Mouse (Mus musculus) spleen, postnatal 10 days (tissue): Measurements from ENCODE around the gene E2f8.

Experiments
- DNase-seq, 2 experiments: peaks; one replicate each; pipeline ENCODE4 v3.0.0; 2021 to 2022; ENCODE audit warnings: low spot score in 2 of 2

E2f8 gene

DNA sequence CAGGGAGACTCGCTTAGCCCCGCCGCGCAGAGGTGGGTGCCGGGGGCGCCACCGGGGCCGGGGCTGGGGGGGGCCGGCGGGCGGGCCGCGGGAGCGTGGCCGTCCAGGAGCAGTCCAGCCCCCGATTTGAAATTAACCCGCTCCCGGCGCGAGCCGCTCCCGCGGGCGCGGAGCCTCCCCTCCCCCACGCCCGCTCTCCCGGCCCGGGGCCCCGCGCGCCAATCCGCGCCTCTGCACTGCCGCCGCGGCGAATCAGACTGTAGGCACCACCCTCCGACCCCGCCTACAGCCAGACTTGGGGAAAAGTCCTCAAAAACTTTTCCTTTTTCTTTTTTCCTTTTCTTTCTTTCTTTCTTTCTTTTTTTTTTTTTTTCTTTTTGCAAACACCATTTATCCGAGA, at the start of gene E2f8:
Gene E2f8 (minus strand): TSS at position 111 of the 400 bp plus-strand sequence.
- DNase-seq, result peak; percentile 77 to 89

DNA sequence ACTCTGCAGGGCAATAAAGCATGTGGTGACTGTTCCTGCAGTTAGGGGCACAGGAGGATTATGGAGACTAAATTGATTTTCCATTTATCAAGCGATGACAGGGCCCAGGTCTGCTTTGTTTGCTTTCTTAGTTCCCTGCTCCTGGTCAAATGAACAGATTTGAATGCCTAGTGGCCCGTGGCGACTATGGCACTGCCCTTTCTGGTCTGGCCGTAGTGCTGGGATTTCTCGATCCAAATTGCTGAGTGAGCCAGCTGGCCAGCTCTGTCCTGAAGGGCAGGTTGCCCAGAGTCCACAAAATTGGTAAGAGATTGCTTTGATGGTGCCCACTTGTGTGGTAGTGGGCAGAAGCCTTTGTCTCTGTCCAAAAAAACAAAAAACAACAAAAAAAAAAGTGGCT, 49.0 kb upstream of the E2f8 start:
- no peak for DNase-seq

DNA sequence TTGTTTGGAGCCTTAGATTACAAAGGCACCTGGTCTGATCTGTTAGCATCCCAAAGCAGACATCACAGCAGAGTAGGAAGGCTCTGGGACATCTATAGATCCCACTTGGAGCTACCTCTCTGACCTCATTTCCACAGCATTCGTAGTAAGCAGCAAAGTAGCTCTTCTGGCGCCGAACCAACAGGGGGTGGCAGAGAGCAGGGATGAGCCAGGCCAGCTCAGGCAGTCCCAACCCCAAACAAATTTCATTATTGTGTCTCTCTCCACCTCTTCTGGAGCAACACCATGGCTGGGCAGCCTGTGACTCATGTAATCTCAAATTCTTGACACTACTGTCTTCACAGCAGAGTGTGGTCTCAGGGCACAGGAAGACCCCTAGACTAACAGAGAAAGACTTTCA, 47.0 kb upstream of the E2f8 start:
- DNase-seq, result peak; percentile 48 to 80

DNA sequence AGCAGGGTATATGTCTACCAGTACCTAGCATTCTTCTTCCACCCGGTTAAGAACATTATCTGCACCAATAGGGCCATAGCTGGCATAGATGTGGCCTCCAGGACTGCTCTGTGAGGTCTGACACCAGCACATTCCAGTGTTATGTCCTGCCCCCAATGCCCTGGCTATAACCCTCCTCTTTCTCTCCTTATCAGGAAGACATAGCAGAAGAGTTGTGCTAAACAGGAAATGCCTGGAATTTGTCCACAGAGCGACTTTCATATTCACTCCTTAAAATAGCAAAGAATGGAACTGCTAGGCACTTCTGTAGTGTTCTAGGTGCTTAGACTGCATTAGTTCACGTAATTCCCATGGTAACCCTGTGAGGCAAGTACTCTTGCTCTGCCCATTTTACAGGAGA, 43.8 kb upstream of the E2f8 start:
- DNase-seq, result no peak

DNA sequence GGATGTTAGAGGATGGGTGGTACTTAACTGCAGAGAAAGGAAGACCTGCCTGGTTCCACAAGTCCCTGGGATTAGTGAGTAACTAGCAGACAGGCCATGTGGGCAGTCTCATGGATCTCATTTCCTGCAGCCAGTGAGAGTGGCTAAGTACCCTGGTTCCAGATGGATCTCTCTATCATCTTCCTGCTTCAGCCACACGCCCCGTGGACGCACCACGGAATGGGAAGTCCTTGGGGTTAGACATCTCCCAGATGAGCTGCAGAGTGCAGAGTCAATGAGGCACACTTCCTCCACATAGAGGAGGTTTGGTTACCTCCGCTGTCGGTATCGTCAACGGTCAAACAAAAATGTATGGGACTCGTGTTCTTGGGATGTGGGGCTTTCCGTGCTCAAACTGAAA, 42.2 kb upstream of the E2f8 start:
- DNase-seq, result no peak

DNA sequence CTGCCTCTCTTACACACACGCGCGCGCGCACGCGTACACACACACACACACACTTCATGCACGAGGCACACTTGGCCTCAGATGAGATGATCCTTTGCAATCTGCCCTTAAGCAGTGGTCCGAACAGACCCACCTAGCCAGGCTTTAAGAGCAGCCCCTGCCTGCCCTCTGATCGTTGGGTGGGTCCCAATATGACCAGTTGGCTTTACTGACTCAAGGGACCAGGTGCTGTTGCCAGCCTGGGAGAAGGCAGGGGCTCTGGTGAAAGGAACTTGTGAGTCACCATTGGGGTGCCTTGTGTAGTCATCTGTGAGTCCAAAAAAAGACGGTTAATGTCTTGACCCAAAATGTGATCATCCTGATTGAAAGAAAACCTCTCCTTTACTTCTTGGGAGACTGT, 37.0 kb upstream of the E2f8 start:
- DNase-seq, result no peak

DNA sequence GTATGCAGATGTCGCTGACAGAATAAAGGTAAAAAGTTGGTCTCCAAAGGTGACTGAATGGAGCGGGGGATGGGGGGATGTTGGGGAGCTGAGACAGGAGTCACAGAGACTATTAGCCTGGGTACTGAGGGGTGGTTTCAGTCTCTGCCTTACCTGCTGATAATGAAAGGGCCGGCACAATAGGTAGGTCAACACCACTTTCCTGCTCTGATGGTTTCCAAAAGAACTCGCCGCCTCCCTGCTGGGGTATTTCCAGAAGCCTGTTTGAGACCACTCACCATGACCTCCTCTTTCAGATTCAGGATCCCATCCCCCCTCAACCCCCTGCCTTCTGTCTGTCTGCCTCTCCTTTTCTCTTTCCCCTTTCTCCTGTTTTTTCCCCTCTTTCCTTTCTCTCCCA, 36.6 kb upstream of the E2f8 start:
- DNase-seq, result no peak

DNA sequence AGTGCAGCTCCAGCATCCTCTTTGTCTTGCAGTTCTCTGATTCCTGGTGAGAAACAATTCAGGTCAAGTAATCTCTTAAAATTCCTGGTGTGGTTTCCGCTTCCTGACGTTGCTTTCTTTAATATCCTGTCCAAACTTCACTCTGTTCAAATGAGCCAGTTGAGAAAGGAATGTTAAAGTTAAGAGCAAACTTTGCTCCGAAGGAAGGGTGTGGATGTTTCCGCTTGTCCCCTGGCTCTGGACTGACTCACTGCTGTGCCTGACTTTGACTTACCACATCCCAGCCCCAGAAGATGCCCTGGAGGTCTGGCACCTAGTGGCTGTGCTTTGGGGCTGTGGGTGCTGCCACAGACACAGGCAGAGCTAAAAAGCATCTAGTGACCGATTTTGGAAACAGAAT, 36.1 kb upstream of the E2f8 start:
- DNase-seq, result no peak

DNA sequence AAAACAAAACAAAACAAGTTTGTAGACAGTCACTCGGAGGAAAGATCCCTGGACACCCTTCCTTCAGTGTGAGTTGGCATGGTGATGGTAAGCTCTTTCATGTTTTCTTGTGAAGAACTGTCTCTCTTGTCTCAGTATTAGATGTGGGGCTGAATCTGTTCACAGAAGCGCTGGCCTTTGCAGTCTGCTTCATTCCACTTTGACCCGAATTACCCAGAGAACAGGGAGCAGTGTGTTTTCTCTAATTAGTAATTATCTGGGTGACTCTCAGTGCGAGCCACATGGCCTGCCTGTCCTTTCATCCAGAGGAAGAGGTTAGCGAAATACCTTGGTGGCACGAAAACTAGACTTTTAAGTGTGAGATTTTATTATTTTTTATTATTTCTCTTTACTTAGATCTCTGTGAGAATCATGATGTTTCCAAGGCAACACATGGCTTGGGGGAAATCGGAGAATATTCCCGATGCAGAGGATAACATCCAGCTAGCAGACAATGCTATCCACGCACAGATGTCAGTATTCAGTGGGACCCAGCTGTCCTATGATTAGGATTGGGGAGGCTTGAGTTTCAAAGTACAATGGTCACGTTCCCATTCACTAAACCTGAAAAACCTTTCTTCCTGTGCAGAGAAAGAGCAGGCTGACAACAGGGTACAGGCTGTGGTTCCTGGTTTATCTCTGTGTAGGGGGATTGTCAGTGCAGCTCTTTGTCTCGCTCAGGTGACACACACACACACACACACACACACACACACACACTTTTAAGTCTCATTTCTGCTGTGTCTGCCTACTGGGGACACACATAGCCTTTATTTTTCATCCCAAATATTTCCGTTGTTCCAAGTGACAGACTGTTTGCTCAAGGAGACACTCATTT, 33.5 kb upstream of the E2f8 start:
- no peak for DNase-seq

DNA sequence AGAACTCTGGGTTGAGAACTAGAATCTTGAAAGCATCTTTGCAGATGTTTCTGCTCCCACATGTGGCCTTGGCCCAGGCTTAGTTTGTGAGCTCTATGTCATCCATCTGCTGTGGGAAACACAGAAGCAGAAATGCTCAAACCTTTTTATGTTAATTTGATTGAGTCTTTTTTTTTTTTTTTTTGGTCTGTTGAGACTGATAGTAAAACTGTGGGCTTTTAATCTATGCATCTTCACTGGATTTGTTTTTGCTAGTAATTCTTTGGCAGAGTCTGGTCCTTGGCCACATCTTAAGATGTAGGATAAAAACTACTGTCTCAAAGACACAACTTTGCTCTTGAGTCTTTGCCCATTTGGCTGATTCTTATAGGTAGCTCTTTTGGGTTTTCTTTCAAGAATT, 29.8 kb upstream of the E2f8 start:
- no peak for DNase-seq

DNA sequence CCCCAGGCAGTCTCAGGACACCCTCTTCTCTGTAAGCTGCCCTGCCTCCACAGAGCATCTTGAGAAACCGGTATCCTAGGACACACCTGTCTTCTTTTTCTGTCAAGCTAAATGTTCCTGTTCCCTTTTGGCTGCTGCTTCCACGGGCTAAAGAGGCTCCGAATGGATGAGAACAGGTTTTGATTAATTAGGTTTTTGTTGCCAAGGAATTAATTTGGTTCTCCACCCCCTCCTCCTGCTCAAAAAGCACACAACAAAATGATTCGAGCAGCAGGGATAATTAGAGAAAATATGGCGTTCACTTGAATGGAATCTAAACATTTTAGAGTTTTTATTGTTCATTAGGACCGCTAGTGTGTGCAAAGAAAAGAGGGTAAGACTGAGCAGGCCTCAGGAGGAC, 28.9 kb upstream of the E2f8 start:
- no peak for DNase-seq

DNA sequence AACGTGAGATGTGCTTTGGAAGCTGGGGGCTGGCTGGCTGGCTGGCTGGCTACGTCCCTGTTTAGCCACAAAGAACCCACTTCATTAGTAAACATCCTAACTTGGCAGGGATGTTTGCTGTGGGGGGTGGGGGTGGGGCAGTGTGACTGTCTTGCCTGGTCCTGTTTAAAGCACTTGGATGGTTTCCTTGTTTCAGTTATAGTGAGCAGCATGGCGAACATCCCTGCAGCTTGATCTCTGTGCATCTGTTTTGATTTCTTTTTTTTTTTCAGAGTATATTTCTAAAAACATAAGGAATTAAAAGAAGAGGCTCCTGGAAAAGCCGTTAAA, 27.9 kb upstream of the E2f8 start:
- no peak for DNase-seq

DNA sequence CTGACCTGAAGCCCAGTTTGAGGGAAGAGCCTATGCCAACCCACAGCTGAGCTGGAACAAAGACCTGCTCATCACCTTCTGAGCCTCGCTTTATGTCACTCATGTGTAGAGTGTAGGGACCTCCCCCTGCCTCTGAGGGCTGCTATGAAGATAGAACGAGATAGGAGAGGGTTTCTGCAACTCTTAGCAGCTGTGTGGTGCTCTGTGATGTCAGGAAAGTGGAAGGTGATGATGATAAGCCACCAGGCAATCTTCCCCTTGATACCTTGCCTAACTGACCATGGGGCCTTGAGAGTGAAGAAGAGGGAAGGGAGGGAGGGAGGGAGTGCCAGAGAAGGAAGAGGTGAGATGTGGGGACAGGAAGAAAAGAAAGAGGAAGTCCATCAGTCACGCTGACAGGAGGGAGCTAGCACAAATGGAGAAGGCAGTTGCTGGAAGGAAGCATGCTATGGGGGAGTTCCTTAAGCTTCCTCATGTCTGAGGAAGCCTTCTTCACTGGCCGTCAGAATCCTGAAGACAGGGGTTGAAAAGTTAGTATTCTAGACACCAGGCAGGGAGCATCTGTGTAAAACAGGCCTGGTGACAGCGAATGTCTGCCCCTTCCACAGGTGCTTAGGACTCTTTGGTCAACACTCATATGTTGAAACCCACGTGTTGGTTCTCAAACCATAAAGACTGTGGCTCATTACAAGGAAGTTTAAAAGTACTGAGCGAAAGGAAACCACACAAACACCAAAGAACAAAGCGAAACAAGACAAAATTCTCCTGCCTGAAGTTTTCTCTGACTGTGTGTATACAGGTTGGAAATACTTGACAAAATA, 27.3 kb upstream of the E2f8 start, which contains the start of gene Nav2:
Gene Nav2 (plus strand): TSS at position 196 of the 821 bp plus-strand sequence.
- DNase-seq, result no peak

DNA sequence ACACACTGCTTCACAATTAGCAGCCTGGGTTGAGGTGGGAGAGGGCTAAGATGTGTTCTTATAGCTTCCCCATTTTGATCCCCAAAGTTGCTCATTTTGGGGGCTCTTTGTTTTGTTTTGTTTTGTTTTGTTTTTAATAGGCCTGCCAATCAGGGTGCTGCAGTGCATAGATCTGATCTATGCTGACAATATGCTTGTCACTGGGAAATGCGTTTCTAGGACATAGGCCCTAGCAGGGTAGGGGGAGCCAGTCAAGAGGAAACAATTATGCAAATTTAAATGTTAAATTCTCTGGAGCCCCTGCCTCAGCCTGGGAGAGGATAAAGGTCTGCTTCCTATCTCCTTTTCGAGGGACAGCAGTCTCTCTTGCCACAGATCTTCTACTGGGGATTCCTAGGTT, 21.1 kb upstream of the E2f8 start:
- DNase-seq, result no peak

DNA sequence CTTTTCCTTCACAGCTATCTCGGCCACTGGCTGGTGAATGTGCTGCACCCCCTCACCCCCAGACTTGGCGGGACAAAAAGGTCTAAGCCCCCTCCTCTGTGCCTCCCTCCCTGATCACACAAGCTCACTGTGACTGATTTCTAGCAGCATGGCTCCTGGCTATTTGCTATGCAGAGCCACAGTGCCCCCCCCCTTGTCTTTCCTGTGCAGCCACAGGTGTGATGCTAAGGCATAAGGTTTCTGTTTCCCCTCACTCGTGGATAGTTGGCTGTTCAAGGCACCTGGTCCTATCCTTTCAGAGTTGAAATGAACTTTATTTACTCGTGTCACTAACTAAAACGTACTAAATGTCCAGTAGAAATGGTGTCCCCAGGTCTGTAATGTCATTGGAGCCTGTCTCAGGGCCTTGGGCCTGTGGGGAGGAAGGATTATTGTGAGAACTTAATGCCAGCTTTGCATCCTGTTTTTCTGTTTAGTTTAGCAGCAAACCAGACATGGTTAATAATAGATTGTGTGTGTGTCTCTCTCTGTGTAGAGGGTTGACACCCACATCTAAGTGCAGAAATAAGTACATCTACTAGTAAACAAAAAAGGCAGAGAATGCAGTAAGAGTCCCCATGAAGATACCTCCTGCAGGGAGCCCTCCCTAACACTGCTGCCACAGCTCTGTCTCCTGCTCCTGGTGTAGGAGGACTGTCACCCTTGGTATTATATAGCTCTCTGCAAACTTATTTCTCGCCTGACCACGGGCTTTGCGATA, 19.2 kb upstream of the E2f8 start:
- DNase-seq, result no peak

DNA sequence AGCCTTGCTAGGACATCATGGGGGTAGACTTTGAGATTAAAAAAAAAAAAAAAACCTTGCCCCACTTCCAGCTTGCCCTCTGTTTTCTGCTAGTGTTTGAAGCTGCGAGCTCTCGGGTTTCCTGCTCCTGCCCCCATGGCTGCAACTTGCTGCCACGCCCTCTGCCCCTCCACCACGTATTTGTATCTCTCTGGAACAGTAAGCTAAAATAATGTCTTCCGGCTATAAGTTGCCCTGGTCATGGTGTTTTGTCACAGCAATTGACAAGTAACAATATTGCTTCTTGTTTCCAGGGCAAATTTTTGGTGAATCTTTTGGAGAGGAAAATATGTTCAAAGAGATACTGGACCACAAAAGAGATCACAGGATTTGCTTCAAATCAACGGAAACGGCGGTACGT, 17.0 kb upstream of the E2f8 start:
- no peak for DNase-seq

DNA sequence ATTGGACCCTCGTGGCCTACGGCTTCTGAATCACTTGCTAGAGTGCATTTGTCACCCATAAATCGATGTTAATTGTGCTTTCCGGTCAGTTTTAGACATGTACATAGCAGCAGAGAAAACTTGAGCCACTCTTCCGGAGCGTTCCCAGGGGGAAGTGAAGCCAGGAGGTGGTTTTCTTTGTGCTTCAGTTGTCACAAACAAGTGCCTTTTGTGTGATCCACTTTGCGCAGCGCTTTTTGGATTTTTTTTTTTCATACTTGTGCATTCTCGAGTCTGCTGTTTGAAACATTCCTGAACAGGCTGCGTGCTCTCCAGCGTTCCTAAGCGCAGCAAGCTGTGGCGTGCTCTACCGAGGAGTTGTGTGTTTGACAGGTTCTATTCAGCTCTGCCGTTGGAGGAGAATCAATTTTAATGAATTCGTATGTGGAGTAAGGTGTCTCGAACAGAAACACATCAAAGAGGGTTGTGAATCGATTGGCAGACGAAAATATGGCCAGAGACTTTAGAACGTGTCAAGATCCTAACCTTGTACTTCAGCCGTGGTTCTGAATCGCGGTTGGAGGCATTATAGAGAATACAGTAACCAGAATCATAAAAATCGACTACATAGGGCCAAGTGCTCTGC, 16.3 kb upstream of the E2f8 start:
- no peak for DNase-seq

DNA sequence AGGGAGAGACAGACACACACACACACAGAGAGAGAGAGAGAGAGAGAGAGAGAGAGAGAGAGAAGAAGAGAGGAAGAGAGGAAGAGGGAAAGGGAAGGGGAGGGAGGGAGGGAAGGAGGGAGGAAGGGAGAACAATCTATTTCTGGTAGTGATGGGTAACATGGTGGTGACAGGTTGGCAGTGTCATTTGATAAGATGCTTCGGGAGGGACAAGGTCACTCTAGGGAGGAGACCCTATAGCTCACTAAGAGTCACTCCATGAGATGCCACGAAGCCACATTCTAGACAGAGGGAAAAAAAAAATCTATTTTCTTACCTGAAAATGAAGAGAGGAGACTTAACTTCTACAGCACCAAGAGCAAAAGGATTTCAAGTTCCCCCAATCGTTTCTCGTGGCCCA, 14.7 kb upstream of the E2f8 start:
- no peak for DNase-seq

DNA sequence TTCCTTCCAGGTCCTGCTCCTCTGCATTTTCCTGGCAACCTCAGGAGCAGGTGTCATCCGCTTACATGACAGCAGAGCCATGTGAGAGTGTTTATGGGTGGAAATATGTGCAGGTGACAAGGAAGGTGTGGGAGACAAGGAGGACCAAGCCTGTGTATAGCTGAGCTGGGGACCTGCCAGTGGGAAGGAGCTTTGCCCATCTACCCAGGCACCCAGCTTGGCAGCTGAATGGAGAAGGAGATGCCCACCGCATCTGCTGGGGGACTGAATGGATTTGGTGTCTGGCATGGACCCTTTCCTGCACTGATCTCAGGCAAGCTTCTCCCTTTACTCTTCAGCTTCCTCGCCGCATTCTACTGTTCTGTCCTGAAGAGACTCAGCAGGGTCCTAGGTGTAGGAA, 14.1 kb upstream of the E2f8 start:
- DNase-seq, result no peak

DNA sequence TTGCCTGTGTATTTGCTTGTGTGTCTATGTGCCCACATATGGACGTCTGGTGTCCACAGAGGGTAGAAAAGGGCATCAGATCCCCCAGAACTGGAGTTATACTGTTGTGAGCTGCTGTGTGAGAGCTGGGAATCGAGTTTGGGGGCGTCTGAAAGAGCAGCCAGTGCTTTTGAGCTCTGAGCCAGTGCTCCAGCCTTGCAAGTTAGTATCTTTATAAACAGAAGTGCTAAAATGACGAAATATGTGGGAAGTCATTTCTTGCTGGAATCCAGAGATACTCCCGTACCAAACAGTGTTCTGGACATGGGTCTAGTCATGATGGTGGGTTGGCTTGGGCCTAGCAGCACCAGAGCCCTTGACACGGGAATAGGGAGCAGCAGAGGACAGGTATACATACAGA, 13.4 kb upstream of the E2f8 start:
- DNase-seq, result no peak

DNA sequence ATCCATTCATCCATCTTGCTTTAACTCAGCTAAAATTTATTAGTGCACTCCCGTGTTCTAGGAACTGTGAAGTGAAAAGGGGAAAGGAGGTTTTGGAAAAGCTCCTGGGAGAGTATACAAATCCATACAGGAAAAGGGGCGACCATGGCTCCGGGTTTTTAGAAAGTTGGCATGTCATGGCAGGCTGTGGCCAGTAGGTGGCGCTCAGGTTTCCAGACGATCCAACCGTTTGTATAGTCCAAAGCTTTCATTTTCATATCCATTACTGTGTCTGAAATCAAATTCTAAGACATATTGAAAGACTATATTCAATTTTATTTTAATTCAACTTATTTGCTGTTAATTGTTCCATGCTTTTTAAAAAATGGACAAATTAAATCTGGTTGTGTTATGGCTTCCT, 12.8 kb upstream of the E2f8 start:
- peak; percentile 67 to 80 for DNase-seq

DNA sequence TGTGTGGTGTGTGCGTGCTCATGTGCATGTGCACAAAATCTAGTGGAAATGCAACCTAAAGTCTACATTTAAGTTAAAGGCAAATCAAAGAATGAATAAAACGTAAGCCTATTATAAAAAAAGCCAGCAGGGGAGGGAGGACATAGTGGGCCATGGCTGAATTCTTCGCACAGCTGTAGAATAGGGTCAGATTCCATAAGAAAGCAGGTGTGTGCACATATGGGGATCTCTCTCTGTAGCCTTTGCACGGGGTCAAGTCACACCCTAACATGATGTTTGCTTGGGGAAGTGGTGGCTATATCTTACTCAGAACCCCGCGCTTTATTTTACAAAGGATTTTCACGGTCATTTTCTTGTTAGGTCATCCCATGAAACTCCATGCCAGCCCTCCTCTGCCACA, 11.7 kb upstream of the E2f8 start:
- no peak for DNase-seq
